Mouse (Mus musculus): Measurements from ENCODE around the gene Cdsn.
"Not testable (repeated sequence)": the region's sequence is repeated elsewhere in the genome, so short reads cannot be mapped to it uniquely, and the experiment has no call there.

GRCm38 (mm10) chr17:35508279-35508678 lies 43.6 kb upstream of the Cdsn start:
- TF ChIP-seq CTCF (IDR thresholded peaks at IDR 0.05; ENCODE audit: low read depth, low read length); POLR2A (IDR thresholded peaks at IDR 0.05; ENCODE audit: extremely low read depth, insufficient read depth, low read length): not testable (repeated sequence)

Data from liver, adult 2 months (tissue).